Mouse (Mus musculus): Measurements from ENCODE around the gene Olfr1324. TPM values are rescaled to one million over a fixed set of nuclear protein-coding genes. Genes with fewer than 3 reads are reported as not detected.
"Not testable (repeated sequence)": the region's sequence is repeated elsewhere in the genome, so short reads cannot be mapped to it uniquely, and the experiment has no call there.

Olfr1324 gene
- polyA plus RNA-seq, 1 experiment from 2014 or later: not detected

GRCm38 (mm10) chrX:50390616-50391015, 37.7 kb downstream of the Olfr1324 start:
- H3K9ac ChIP-seq (ENCODE audit: low read length); ATAC-seq (ENCODE audit: insufficient read depth, low FRiP score); H3K36me3 ChIP-seq (ENCODE audit: control insufficient read depth, insufficient read depth, low read length); H3K4me3 ChIP-seq (replicated peaks; ENCODE audit: low read length); H3K27me3 ChIP-seq (ENCODE audit: control insufficient read depth, insufficient read depth, low read length); H3K4me1 ChIP-seq (ENCODE audit: control insufficient read depth, insufficient read depth, low read length); H3K27ac ChIP-seq (ENCODE audit: low read length); H3K9me3 ChIP-seq (replicated peaks; ENCODE audit: control insufficient read depth, low read length); H3K4me2 ChIP-seq (ENCODE audit: low read depth, low read length): not testable (repeated sequence)
- 78% methylated on average over 4 of the region's 4 CpGs for WGBS

DNA sequence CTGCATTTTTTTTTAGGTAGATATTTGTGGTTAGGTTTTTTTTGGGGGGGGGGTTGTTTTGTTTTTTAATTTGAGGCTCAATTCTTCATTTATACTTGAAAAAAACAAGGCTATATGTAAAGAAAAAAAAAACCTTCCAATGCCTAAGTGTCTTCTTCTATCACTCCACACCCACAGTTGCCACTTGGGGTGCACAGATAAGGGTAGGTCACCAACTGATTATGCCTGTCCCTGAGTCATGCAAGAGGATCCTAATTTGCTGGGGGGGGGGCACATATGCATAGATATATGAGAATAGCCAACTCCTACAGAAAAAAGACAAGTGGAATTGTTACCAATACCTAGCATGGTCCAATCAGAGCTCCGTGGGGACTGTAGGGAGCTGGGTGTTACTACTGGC, 53.3 kb downstream of the Olfr1324 start:
- no peak overlapping the region for H3K4me2 ChIP-seq (ENCODE audit: low read depth, low read length)
- H3K27ac ChIP-seq (ENCODE audit: low read length): no peak overlapping the region
- H3K27me3 ChIP-seq (ENCODE audit: control insufficient read depth, insufficient read depth, low read length): no peaks in the 10 kb centered on the region
- no peaks in the 10 kb centered on the region for H3K36me3 ChIP-seq (ENCODE audit: control insufficient read depth, insufficient read depth, low read length)
- no peaks in the 10 kb centered on the region for H3K4me1 ChIP-seq (ENCODE audit: control insufficient read depth, insufficient read depth, low read length)
- no peak overlapping the region for H3K4me3 ChIP-seq (replicated peaks; ENCODE audit: low read length)
- WGBS: 100% methylated on average over 1 of the region's 1 CpGs
- ATAC-seq (ENCODE audit: insufficient read depth, low FRiP score): no peak
- H3K9me3 ChIP-seq (replicated peaks; ENCODE audit: control insufficient read depth, low read length): no peaks in the 10 kb centered on the region
- H3K9ac ChIP-seq (ENCODE audit: low read length): no peak overlapping the region
